Mouse (Mus musculus) telencephalon, adult 2 months (tissue): ENCODE data around the gene Ddn.

ENCODE experiments used
- DNase-seq: peaks from one replicate; pipeline ENCODE4 v3.0.0-alpha.2; 2011; ENCODE audit warnings: low read depth, low spot score

Gene Ddn

DNA sequence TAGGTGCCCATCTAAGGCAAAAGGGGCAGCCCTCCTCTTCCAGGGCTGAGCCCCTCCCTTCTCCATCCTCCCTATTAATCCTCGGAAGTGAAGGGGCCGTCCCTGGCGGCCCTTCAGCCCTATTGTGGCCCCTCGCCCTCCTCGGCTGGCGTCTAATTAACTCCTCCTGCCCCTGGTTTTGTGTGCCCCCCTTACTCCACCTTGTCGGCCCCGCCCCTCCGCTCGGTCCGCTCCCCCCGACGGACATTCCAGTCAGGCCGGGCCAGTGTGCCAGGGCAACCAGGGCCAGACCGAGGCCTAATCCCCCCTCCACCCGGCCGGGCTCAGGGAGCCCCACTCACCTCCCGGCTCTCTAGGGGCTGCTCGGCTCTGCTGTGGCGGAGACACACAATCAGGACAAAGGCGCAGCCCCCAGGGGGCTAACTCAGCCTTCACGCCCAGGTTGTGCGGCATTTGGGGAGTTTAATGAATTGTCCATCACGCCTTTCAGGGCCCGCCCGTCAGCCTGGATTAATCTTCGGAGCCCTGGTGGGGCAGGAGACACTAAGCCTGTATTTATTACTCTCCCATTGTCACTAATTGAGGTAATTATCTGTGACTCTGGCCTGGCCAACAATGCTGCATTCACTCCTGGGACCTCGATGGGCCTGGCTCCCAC lies 11.3 kb downstream of the Ddn start:
- no peak for DNase-seq

GRCm38 (mm10) chr15:98796803-98797595 lies 12.3 kb downstream of the Ddn start:
- DNase-seq: no peak

GRCm38 (mm10) chr15:98793141-98793698 lies 16.1 kb downstream of the Ddn start:
- no peak for DNase-seq

- DNase-seq: no peak
Observed at GRCm38 (mm10) chr15:98792233-98793020, 16.9 kb downstream of the Ddn start.

- DNase-seq: no peak
Observed at GRCm38 (mm10) chr15:98791771-98792170, 17.5 kb downstream of the Ddn start.

DNA sequence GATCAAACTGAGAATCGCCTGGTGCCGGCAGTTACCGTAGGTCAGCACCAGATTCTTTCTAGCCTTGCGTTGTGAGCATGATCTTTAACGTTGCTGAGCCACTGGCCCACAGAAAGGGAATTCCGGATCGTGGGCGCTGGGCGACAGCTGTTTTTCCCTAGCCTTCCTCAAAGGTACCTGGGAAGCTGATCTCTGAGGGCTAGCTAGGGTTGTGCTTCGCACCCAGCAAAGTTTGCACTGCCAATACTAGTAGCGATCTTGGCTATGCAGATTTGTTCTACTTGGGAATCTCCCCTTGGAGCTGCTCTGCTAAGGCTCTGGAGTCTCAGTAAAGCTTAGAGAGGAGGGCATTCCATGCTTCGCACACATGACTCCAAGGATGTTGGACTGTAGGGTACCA lies 18.1 kb downstream of the Ddn start:
- no peak for DNase-seq

DNA sequence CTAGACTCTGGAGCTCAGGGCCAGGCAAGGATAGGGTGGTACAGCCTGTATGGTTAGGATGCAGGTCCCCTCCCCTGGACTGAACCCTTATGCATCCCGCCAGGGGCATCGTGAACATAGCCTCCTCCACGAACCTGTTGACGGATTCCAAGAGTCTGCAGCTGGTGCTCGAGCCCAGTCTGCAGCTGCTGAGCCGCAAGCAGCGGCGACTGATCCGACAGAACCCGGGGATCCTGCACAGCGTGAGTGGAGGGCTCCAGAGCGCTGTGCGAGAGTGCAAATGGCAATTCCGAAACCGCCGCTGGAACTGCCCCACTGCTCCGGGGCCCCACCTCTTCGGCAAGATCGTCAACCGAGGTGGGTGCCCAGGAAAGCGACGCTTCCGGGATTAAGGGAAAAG lies 18.5 kb downstream of the Ddn start:
- DNase-seq: no peak

DNA sequence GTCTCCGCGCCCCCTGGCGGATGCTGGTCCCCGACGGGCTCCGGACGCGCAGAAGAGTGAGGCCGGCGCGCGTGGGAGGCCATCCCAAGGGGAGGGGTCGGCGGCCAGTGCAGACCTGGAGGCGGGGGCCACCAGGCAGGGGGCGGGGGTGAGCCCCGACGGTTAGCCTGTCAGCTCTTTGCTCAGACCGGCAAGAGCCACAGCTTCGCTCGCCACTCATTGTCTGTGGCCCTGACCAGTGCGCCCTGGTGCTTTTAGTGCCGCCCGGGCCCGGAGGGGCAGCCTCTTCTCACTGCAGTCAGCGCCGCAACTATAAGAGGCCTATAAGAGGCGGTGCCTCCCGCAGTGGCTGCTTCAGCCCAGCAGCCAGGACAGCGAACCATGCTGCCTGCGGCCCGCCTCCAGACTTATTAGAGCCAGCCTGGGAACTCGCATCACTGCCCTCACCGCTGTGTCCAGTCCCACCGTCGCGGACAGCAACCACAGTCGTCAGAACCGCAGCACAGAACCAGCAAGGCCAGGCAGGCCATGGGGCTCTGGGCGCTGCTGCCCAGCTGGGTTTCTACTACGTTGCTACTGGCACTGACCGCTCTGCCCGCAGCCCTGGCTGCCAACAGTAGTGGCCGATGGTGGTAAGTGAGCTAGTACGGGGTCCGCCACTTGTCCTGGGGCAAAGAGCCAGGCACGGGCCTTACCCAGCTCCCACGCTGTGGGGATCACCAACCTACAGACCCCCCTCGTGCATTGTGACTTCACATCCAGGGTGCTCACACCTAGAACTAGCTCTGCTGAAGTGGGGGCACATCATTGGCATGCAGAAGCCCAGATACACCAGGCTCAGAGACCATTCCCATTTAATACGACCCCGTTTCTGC lies 19.4 kb downstream of the Ddn start, which contains the start of gene Wnt1:
Gene Wnt1, plus strand, starts transcription at position 197 of the 875 bp plus-strand sequence.
- no peak for DNase-seq

- DNase-seq: no peak
Observed at GRCm38 (mm10) chr15:98788972-98789660, 20.2 kb downstream of the Ddn start.

DNA sequence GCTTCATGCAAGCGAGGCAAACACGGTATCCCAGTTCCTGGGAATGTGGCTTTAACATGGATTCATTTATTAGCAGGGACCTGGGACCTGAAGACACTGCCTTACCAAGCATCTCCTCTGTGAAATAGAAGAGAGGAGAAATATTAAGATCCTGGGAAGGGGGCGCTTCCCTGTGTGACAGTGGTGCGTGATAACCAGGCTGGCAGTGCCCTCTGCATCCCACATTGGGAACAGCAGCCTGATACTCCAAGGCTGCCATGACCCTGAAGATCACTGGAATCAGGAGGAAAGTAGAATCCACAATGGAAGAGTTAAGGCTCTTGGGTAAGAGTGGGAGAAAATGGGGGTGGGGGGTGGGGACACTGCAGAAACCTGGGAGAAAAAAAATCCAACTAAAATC lies 21.4 kb downstream of the Ddn start:
- no peak for DNase-seq

- DNase-seq: no peak
Observed at GRCm38 (mm10) chr15:98785744-98786143, 23.5 kb downstream of the Ddn start.

DNA sequence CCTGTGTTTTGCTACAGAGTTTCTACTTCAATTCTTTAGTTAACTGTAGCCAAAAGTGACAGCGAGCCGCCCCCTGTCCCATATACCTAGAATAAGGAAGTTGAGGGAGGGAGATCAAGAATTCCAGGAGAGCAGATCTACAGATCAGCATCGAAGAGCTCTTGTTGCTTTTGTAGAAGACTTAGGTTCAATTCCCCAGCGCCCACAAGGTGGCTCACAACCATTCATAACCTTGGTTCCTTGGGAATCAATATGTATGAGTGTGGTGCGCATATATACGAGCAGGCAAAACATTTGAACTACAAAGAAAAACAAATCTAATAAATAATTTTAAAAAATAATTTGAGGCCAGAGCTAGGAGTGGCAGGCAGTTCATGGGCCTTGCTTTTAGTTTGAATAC lies 28.1 kb downstream of the Ddn start:
- no peak for DNase-seq

- DNase-seq: no peak
Observed at GRCm38 (mm10) chr15:98780573-98780972, 28.7 kb downstream of the Ddn start.

DNA sequence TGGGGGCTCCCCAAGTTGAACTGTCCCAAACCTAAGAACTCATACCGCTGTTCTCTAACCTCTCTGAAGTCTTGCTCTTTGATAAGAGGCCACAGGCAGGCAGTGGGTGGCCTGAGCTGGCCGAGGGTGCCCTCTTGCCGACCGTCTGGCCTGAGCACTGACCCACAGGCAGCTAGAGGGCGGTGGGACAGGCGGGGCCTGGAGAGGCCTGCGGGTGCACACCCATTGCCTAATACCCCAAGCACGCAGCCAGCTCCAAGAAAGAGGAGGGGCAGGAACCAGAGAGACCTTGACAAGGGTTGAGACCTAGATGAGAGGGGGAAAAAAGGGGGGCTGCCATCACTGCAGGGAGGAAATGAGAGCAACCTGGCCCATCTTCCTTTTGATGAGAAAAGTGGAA lies 29.2 kb downstream of the Ddn start:
- no peak for DNase-seq

DNA sequence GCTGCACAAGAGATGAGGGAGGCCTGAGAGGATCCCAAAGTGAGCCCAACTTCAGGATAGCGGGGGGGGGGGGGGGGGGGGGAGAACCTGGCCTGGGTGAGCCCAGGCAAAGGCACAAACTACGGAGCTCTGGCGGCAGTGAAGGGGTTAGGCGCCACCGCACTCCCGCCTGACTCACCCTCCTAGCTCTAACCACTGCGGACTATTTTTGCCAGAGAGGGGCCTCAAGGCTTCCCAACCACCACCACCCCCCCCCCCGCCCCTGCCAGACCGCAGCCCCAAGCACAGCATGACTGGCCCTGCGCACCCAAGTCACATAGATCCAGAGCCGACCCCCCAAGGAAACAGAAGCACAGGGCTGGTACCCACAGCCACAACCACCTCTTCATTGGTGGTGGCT lies 30.5 kb downstream of the Ddn start:
- DNase-seq: no peak

DNA sequence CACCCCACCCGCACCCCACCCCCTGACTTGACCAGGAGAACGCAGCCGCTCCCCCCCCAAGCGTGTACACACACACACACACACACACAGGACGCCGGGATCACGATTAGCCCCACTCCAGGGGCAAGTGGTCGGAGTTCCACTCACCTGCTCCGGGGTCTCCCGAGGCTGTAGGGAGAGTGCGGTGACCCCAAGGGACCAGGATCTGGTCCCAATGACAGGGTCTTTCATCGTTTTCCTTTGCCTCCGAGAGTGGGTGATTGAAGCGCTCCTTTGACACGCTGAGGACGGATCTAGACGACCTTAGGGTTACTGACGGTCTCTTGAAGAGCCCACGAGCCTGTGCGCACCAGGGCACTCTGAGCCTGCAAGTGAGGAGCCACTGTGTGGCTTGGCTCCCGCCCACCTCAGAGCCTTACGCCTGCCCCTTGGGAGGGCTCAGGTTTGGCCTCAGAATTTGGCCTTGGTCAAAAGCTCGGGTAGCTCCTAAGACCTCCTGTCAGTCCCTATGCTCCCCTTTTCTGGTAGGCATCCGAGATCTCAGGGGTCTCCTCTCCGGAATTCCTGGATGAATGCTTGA lies 31.0 kb downstream of the Ddn start:
- no peak for DNase-seq

- no peak for DNase-seq
Observed at GRCm38 (mm10) chr15:98777762-98778161, 31.5 kb downstream of the Ddn start, which contains the start of gene Wnt10b. Gene Wnt10b (minus strand): TSS chr15:98778150.

DNA sequence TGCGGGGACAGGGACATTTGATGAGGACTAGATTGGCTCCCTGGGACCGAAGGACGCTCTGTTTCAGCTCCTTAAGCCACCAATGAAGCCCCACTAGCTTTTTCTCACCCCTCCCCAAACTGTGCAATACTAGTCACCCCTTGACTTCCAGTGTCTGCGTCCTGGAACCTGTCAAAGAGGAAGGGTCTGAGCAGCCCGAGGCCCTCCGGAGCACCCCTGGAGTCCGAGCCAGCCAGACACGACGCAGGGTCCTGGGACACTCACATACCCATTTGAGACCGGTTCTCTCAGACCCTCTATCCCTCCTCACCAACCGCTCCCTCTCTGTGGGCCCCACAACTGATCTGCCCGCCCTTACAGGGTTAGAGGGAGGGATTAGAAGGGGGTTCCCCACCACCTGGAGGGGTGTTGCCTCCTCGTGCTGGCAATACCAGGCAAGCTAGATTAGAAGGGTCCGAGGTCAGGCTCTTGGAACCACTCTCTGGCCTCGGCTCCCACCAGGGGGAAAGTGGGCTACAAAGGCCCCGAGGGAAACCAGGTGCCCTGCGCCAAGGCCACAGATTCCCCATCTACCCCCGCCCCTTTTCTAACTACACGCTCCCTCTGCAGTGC lies 32.2 kb downstream of the Ddn start:
- no peak for DNase-seq

DNA sequence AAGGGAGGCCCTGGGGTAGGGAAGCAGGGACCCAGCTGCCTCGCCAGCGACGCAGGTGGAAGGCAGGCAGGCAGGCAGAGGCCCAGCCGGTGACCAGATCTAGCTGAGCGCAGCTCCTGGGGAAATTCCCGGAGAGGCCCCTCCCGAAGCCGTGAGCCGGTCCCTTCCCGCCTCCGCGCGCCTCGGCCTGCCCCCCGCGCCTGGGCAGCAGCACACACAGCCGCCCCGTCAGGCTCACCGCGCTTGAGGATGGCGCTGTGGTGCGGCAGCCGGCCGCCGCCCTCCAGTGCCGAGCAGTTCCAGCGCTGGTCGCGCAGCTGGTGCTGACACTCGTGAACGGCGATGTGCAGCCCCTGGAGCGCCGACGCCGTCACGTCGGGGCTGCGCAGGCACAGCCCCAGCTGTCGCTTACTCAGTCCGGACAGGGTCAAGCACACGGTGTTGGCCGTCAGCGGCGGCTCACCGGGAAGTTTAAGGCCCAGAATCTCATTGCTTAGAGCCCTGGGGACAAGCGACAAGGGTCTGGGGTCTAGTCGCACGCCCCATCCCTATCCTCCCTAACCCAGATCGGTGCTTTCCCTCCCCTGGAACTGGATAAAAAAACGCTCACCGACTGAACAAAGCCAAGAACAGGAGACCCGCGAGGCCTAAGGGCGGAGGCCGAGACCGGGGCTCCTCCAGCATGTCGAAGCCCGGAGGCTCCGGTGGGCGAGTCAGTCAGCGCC lies 32.8 kb downstream of the Ddn start:
- no peak for DNase-seq
